Mouse (Mus musculus) CH12.LX (cell line): ENCODE results near the gene Bpifb5. TPM values are rescaled to one million over a fixed set of nuclear protein-coding genes. Genes with fewer than 3 reads are reported as not detected.

Source experiments
- DNase-seq: peaks from one replicate; pipeline ENCODE4 v3.0.0-alpha.2; 2013; ENCODE audit errors: extremely low read depth
- H3K27ac ChIP-seq: 2 replicates; pipeline ENCODE4 v1.5.1; 2012; ENCODE audit warnings: low read depth, mild to moderate bottlenecking, control low read depth, moderate library complexity; ENCODE audit not compliant: insufficient read depth
- H3K27me3 ChIP-seq: replicated peaks from 2 replicates; pipeline ENCODE3; 2012; ENCODE audit warnings: inconsistent platforms
- H3K36me3 ChIP-seq, 2 experiments: replicated peaks in 1 of 2; 2 replicates each; pipeline versions ENCODE3 to v1.6.1; 2012; ENCODE audit warnings: inconsistent platforms in 1 of 2, low read length in 1 of 2, mild to moderate bottlenecking in 1 of 2, mixed read lengths in 1 of 2, moderate library complexity in 1 of 2; ENCODE audit not compliant: control insufficient read depth in 1 of 2, insufficient read depth in 1 of 2
- H3K4me1 ChIP-seq, 2 experiments: 2 replicates each; pipeline ENCODE4 v1.6.1; 2012; ENCODE audit warnings: inconsistent platforms in 1 of 2, moderate library complexity in 1 of 2; ENCODE audit not compliant: insufficient read depth in 2 of 2, control insufficient read depth in 1 of 2
- H3K4me2 ChIP-seq: 2 replicates; pipeline ENCODE4 v1.6.1; 2012; ENCODE audit warnings: low read depth, mild to moderate bottlenecking, control low read depth; ENCODE audit not compliant: poor library complexity, insufficient read depth, severe bottlenecking
- H3K4me3 ChIP-seq, 3 experiments: fragments of 150-350 bp in 1 of 3; sonication (generic) in 1 of 3; replicated peaks in 1 of 3; 2 replicates each; pipeline versions ENCODE3 to v1.5.1; 2011 to 2012; ENCODE audit warnings: low read depth in 2 of 3, low read length in 2 of 3, mild to moderate bottlenecking in 2 of 3, moderate library complexity in 2 of 3, control low read depth in 1 of 3, improper control_type of control experiment in 1 of 3, inconsistent platforms in 1 of 3, mixed read lengths in 1 of 3; ENCODE audit not compliant: poor library complexity in 1 of 3
- H3K79me2 ChIP-seq: replicated peaks from 2 replicates; pipeline ENCODE4 v1.6.1; 2012; ENCODE audit warnings: mild to moderate bottlenecking, moderate library complexity; ENCODE audit not compliant: control insufficient read depth, poor library complexity, insufficient read depth, severe bottlenecking; ENCODE audit errors: extremely low read depth
- H3K9ac ChIP-seq: 2 replicates; pipeline ENCODE4 v1.6.1; 2012; ENCODE audit warnings: low read depth, mild to moderate bottlenecking, control low read depth, moderate library complexity; ENCODE audit not compliant: insufficient read depth
- H3K9me3 ChIP-seq: replicated peaks from 2 replicates; pipeline ENCODE3; 2012; ENCODE audit warnings: low read length, inconsistent platforms, mixed read lengths
- CTCF ChIP-seq, 2 experiments: IDR thresholded peaks in 1 of 2; conservative IDR thresholded peaks in 1 of 2; 2 replicates each; pipeline ENCODE4 v1.5.1; 2011 to 2012; ENCODE audit warnings: low read depth in 2 of 2, low read length in 2 of 2, improper control_type of control experiment in 1 of 2, inconsistent platforms in 1 of 2, mild to moderate bottlenecking in 1 of 2, moderate library complexity in 1 of 2
- ELF1 ChIP-seq: IDR thresholded peaks from 2 replicates; pipeline ENCODE4 v1.6.1; 2014; ENCODE audit warnings: low read depth, mild to moderate bottlenecking, inconsistent platforms, low read length, improper control_type of control experiment
- GABPA ChIP-seq: IDR thresholded peaks from 2 replicates; pipeline ENCODE4 v1.6.1; 2012; ENCODE audit warnings: low read depth, low read length, improper control_type of control experiment, inconsistent platforms; ENCODE audit not compliant: insufficient replicate concordance
- KAT2A ChIP-seq: IDR thresholded peaks from 2 replicates; pipeline ENCODE4 v1.6.1; 2012; ENCODE audit warnings: low read length, improper control_type of control experiment, inconsistent platforms; ENCODE audit not compliant: insufficient replicate concordance
- NRF1 ChIP-seq: IDR thresholded peaks from 2 replicates; pipeline ENCODE4 v1.6.1; 2014; ENCODE audit warnings: low read depth, mild to moderate bottlenecking, inconsistent platforms, low read length, improper control_type of control experiment, moderate library complexity
- POLR2A ChIP-seq: IDR thresholded peaks from 2 replicates; pipeline ENCODE4 v1.6.1; 2011; ENCODE audit warnings: low read depth, mild to moderate bottlenecking, improper control_type of control experiment, low read length
- RAD21 ChIP-seq: IDR thresholded peaks from 2 replicates; pipeline ENCODE4 v1.6.1; 2011; ENCODE audit warnings: low read depth, mild to moderate bottlenecking, low read length, improper control_type of control experiment, moderate library complexity
- SIN3A ChIP-seq: IDR thresholded peaks from 2 replicates; pipeline ENCODE4 v1.6.1; 2012; ENCODE audit warnings: low read length, improper control_type of control experiment, inconsistent platforms
- SMC3 ChIP-seq: IDR thresholded peaks from 2 replicates; pipeline ENCODE4 v1.6.1; 2011; ENCODE audit warnings: low read depth, low read length, improper control_type of control experiment
- TBP ChIP-seq: conservative IDR thresholded peaks from 2 replicates; pipeline ENCODE4 v1.6.1; 2011; ENCODE audit warnings: low read depth, low read length, improper control_type of control experiment
- UBTF ChIP-seq: IDR thresholded peaks from 2 replicates; pipeline ENCODE4 v1.6.1; 2012; ENCODE audit warnings: low read depth, mild to moderate bottlenecking, inconsistent platforms, low read length, improper control_type of control experiment, moderate library complexity
- ZNF384 ChIP-seq: IDR thresholded peaks from 2 replicates; pipeline ENCODE4 v1.6.1; 2012; ENCODE audit warnings: low read depth, low read length, improper control_type of control experiment, inconsistent platforms
- dilution Hi-C: fragments of 300-500 bp; cut with MboI; formaldehyde crosslinking; loops from 2 replicates; pipeline ENCODE4 v1.14.3; 2020; ENCODE audit warnings: low sequenced_read_pairs; ENCODE audit not compliant: extremely low pct_unique_long_range_greater_than_20kb, extremely low pct_ligation_motif_present
- in situ Hi-C: fragments of 300-500 bp; cut with MboI; formaldehyde crosslinking; loops from 3 replicates; pipeline ENCODE4 v1.14.3; 2019; ENCODE audit warnings: low sequenced_read_pairs, low pct_ligation_motif_present, low pct_unique_long_range_greater_than_20kb, mixed read lengths
- polyA plus RNA-seq: library from polyadenylated mRNA; unstranded; fragments of >175 nt; gene quantifications from 2 replicates; pipeline ENCODE4 v1.2.1, GENCODE M21; 2012; ENCODE audit warnings: low read depth; ENCODE audit not compliant: insufficient read length
- total RNA-seq, 2 experiments: library from RNA; depleted of rRNA; stranded (reverse); fragments of 300-350 nt in 1 of 2; fragments of >200 nt in 1 of 2; gene quantifications; 2 replicates each; pipeline ENCODE4 v1.2.3; 2012 to 2014

The Bpifb5 gene
- total and polyA plus RNA-seq, 3 experiments = not detected

- dilution Hi-C loops = no loop called here
- H3K4me1 ChIP-seq = no peaks in the 10 kb centered on the region
- in situ Hi-C loops = no loop called here
- no peak overlapping the region for H3K4me3 ChIP-seq
- H3K9me3 ChIP-seq = no peaks in the 10 kb centered on the region
- H3K79me2 ChIP-seq = no peaks in the 10 kb centered on the region
- no peaks in the 10 kb centered on the region for H3K36me3 ChIP-seq
- H3K9ac ChIP-seq = no peak overlapping the region
- H3K27me3 ChIP-seq = peaks cover 88% of the 10 kb centered on the region
- H3K4me2 ChIP-seq = no peak overlapping the region
- TF ChIP-seq RAD21 (peak; percentile 41), CTCF (conservative IDR thresholded peaks at IDR 0.05 in 1 of 2, IDR thresholded peaks at IDR 0.05 in 1 of 2; ENCODE audit: low read depth in 2 of 2, low read length in 2 of 2) (peak; percentile 81 to 84), SMC3 (peak; percentile 81), POLR2A (no peak), ELF1 (no peak)
- peak; percentile 77 for DNase-seq
- no peak overlapping the region for H3K27ac ChIP-seq
Measured at GRCm38 (mm10) chr2:154215191-154215590, 8.4 kb upstream of the Bpifb5 start.

DNA sequence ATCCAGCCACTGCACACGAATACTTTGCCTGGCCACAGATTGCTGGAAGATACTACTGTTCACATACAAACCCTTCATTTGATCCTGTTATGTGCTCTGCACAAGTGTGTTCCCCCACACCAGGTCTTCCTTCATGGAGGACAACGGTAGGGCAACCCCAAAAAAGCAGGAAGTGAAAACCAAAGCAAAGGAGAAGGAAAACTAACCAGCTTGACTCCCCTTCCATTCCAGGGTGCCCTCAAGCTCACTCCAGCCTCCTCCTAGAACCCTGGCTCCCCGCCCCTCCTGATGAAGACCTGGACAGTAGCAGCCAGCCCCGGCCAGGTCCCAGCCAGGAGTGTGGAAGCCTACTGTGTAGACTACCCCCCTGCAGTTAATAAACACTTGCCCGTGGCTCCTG, 3.6 kb upstream of the Bpifb5 start:
- in situ Hi-C loops = no loop called here
- H3K4me3 ChIP-seq = no peak overlapping the region
- H3K36me3 ChIP-seq = no peaks in the 10 kb centered on the region
- H3K4me1 ChIP-seq = no peaks in the 10 kb centered on the region
- DNase-seq = no peak
- dilution Hi-C loops = no loop called here
- no peak for TF ChIP-seq KAT2A
- H3K79me2 ChIP-seq = no peaks in the 10 kb centered on the region
- no peaks in the 10 kb centered on the region for H3K9me3 ChIP-seq
- no peak overlapping the region for H3K4me2 ChIP-seq
- no peak overlapping the region for H3K9ac ChIP-seq
- H3K27me3 ChIP-seq = peaks cover 88% of the 10 kb centered on the region
- H3K27ac ChIP-seq = no peak overlapping the region

DNA sequence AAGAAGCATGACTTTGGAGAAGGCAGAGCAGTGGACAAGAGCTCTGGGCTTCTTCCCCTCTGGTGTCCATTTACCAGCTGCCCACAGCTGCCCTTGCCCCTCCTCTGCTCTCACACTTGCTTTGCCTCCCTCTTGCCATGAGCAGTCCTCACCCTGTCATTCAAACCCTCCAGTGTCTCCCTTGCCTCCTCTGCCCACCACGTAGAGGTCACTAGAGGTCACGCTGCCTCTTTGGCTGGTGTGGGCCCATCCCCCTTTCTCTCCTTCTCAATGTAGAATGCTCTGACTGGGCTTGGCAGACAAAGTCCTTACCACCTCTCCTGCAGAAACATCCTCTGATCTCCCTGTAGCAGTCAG, 353 bp downstream of the Bpifb5 start:
- Histone ChIP-seq H3K9me3 (no peaks in the 10 kb centered on the region), H3K36me3 (no peaks in the 10 kb centered on the region), H3K27me3 (peaks cover 96% of the 10 kb centered on the region), H3K79me2 (no peaks in the 10 kb centered on the region), H3K4me3 (no peak overlapping the region), H3K9ac (no peak overlapping the region), H3K4me1 (no peaks in the 10 kb centered on the region), H3K27ac (no peak overlapping the region)
- in situ Hi-C loops = no loop called here
- DNase-seq = no peak
- dilution Hi-C loops = no loop called here
- TF ChIP-seq KAT2A = no peak
- no peak for TF ChIP-seq UBTF
- TF ChIP-seq SIN3A = no peak
- no peak for TF ChIP-seq GABPA
- no peak for TF ChIP-seq NRF1
- no peak for TF ChIP-seq TBP
- TF ChIP-seq CTCF (conservative IDR thresholded peaks at IDR 0.05 in 1 of 2, IDR thresholded peaks at IDR 0.05 in 1 of 2; ENCODE audit: low read depth in 2 of 2, low read length in 2 of 2) = no peak
- no peak for TF ChIP-seq ZNF384
- TF ChIP-seq, all 38 proteins: peak for 0
- H3K4me2 ChIP-seq = no peak overlapping the region
